Mouse (Mus musculus): ENCODE results near the gene Dppa3. TPM values are rescaled to one million over a fixed set of nuclear protein-coding genes. Genes with fewer than 3 reads are reported as not detected.

Dppa3 gene
- total RNA-seq, 4 experiments from 2014 or later = not detected

GRCm38 (mm10) chr6:122668823-122669222 lies 42.6 kb downstream of the Dppa3 start:
- DNase-seq (ENCODE audit: low spot score) = no peak

DNA sequence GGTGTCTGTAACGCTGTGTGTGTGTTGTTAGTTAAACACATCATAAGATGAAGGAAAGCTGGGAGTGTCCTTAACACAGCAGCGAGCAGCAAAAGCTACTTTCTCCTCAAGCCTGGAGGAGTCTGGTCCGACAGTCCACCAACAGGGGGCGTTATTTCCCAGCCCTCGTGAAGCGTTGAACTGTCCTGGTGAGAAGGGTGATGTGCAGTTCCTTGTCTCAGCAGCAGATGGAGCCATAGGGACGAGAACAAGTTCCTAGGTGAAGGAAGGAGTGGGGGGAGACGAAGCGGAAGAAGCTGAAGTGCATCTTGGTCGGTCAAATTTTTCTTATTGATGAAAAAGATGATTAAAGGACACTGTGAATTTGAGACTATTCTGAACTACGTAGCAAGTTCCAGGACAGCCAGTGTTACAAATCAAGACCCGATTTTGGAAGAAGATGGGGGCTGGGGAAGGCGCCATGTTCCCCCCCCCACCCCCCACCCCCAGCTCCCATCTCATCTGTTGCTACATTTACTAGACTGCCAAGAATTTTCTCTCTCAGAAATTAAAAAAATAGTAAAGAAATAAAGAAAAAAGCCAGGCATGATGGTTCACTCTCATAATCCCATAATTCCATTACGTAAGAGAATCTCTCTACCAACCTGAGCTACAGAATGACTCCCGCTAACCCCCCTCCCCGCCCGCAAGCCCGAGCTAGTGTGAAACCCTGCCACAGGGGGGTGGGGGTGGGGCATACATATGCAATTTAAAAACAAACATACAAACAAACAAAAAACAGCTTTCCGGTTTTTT lies 43.4 kb downstream of the Dppa3 start:
- peak; percentile 85 for DNase-seq (ENCODE audit: low spot score)

DNA sequence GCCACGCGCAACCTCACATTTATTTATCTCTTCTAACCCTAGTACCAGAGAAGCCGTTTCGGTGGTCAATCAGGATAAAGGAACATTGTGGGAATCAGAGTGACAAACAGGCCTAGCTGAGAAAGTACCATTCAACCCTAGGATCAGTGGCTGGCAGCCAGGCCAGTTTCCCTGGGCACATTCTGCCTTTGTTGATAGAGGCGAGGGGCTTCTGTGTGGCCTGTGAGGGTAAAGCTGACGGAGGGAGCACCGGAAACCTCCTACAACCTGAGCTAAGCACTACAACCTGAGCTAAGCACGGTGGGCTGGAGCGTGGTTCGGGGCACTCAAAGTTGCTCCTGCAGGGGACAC lies 44.0 kb downstream of the Dppa3 start:
- no peak for DNase-seq (ENCODE audit: low spot score)

DNA sequence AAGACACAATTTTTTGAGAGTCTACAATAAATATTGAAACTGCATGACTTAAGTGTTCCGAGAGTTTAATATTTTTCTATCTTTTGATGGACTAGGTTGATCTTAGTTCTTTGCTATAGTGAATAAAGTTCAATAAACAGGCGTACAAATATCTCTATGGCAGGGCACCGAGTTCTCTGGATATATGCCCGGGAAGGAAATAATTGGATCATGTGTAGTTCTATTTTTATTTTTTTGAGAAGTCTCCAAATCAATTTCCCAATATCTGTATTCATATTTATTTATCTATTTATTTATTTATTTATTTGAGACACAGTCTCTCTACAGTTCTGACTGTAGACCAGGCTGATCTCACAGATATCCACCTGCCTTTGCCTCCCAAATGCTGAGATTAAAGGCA lies 44.6 kb downstream of the Dppa3 start:
- no peak for DNase-seq (ENCODE audit: low spot score)

DNA sequence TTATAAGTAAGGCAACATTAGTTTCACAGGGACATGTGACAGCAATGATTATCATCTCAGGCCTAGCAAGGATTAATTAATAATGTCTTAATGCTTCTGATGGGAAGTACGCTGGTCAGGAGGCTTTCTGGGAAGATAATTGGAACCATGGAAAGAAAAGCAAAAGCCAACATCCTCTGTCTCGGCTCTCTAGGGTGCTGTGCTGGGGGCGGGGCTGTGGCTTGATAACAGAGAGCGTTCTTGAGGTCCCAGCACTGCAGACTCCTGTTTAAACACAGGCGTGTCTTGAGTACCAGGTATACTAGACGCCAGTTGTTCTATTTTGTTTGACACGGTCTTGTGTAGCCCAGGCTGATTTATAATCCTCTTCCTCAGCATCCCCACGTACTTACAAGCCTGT lies 46.5 kb downstream of the Dppa3 start:
- DNase-seq (ENCODE audit: low spot score) = no peak

Other genes with a start within 250 kb of the Dppa3 start
- under 1 TPM in 1 of 4 experiments, not detected in 3; 0.23 TPM for gene Rimklb, start 127.6 kb upstream of the Dppa3 start, total RNA-seq (2022)
- gene Mfap5, start 120.6 kb upstream of the Dppa3 start, total RNA-seq (2022) = 10 to 100 TPM; 15.7 to 18.2 (median 18.0) TPM
- not detected for gene Aicda, start 72.6 kb upstream of the Dppa3 start, total RNA-seq (2022)
- 1 to 10 TPM; 1.7 to 5.5 (median 4.9) TPM for gene Apobec1, start 24.0 kb upstream of the Dppa3 start, total RNA-seq (2022)
- gene Gdf3, start 16.3 kb upstream of the Dppa3 start, total RNA-seq (2022) = not detected
- gene Nanog, start 81.1 kb downstream of the Dppa3 start, total RNA-seq (2022) = not detected
- gene Slc2a3, start 175.2 kb downstream of the Dppa3 start, total RNA-seq (2022) = 1 to 10 TPM; 2.3 to 2.9 (median 2.4) TPM
- gene Foxj2, start 193.5 kb downstream of the Dppa3 start, total RNA-seq (2022) = 10 to 100 TPM; 26.3 to 31.5 (median 29.1) TPM
- gene C3ar1, start 229.8 kb downstream of the Dppa3 start, total RNA-seq (2022) = 1 to 10 TPM; 2.0 to 3.5 (median 2.5) TPM
- 10 to 100 TPM; 17.1 to 22.1 (median 20.1) TPM for gene Necap1, start 248.1 kb downstream of the Dppa3 start, total RNA-seq (2022)